Mouse (Mus musculus) heart, postnatal 0 days (tissue): ENCODE measurements at regions not wholly inside any gene's neighbourhood (a gene's known extent, or its start where the extent isn't known, plus 50 kb on each side); places are given as distances from the start of the nearest gene placed in this dataset.

Source experiments
- CTCF ChIP-seq: IDR thresholded peaks from 2 replicates; pipeline ENCODE4 v1.5.1; 2016; ENCODE audit warnings: antibody characterized with exemption, control low read depth, low read depth
- EP300 ChIP-seq: IDR thresholded peaks from 2 replicates; pipeline ENCODE4 v1.6.1; 2016; ENCODE audit warnings: antibody characterized with exemption, low read depth

DNA sequence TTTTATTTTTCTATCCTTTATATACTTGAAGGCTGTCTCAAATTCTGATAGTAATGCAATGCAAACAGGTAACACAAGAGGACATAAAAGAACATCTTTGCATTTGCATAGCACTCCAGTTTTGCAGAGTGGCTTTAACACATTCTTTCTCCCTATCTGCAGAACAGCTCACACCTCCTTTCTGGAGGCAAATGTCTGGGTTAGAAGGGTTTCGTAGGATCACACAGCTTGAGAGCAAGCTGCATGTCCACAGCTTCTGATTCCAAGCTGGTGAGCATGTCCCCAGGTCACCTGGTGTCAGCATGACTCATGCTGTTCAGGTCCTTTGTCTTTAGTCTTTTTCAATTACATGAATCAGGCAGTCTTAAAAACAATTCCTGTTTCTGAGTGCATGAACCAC, 418.5 kb upstream of the Htr2a start:
- no peak for TF ChIP-seq CTCF
- TF ChIP-seq EP300: no peak
